Mouse (Mus musculus): Measurements from ENCODE around the gene Osbpl7.
A peak's percentile ranks its signal among the peaks of the same experiment; 100 is the strongest.

GRCm38 (mm10) chr11:97082977-97083376 is 32.5 kb downstream of the Osbpl7 start:
- TF ChIP-seq CTCF (conservative IDR thresholded peaks at IDR 0.05 in 1 of 2, IDR thresholded peaks at IDR 0.05 in 1 of 2; ENCODE audit: low read depth in 2 of 2, low read length in 2 of 2) (peak; percentile 90 to 91), MYC (IDR thresholded peaks at IDR 0.05; ENCODE audit: low read depth, low read length) (no peak), POLR2A (IDR thresholded peaks at IDR 0.05; ENCODE audit: low read depth, low read length) (no peak), ELF1 (IDR thresholded peaks at IDR 0.05; ENCODE audit: low read depth, low read length) (no peak)

All from CH12.LX (cell line).